Comparison of ENCODE assay signal across 9 mouse cellular contexts in the genomic region with DNA sequence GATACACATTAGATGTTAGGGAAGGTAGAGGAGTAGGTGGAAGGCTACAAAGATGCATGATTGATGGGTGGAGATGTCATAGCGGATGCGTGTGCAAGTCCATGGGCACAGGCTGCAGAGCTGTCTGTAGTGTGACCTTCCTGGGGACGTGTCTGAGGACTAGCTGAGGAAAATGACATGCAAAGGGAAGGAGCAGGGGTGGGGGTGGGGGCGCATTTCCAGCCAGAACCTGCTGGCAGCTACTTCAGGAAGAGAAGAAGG. TPM values are rescaled to one million over a fixed set of nuclear protein-coding genes. Genes with fewer than 3 reads are reported as not detected.
DNase-seq lines count a peak whose midpoint lies in the region; ATAC-seq lines count a peak whose summit lies in the region.
"Had no signal": no experiment of that assay in that cellular context is flagged by ENCODE, and none has a peak within 500 bp of the region (broad histone marks: within the 10 kb centered on the region; RNA-seq: fewer than 3 reads in every experiment).

No protein-coding gene starts in this region.

- peaks cover 7% of the 10 kb centered on the region for H3K27me3 ChIP-seq in lung, embryonic 16.5 days (ENCODE audit: control insufficient read depth, insufficient read depth, low read depth, low read length)
- peaks cover 12% of the 10 kb centered on the region for H3K27me3 ChIP-seq in forebrain, embryonic 15.5 days
- peaks cover 12% of the 10 kb centered on the region for H3K27me3 ChIP-seq in limb, embryonic 10.5 days (ENCODE audit: low read depth, poor library complexity, severe bottlenecking)
- peaks cover 10% of the 10 kb centered on the region for H3K27me3 ChIP-seq in neural tube, embryonic 15.5 days (replicated peaks)

- H3K36me3 ChIP-seq in lung, embryonic 16.5 days (ENCODE audit: control insufficient read depth, insufficient read depth, low read length), result peaks cover 14% of the 10 kb centered on the region
- peaks cover 20% of the 10 kb centered on the region for H3K36me3 ChIP-seq in forebrain, embryonic 15.5 days
- H3K36me3 ChIP-seq in limb, embryonic 10.5 days, result peaks cover 32% of the 10 kb centered on the region
- H3K36me3 ChIP-seq in neural tube, embryonic 15.5 days, result peaks cover 20% of the 10 kb centered on the region

- no peak overlapping the region for H3K4me3 ChIP-seq in lung, embryonic 16.5 days (ENCODE audit: low read length)
- peak overlapping the region; percentile 18; the same call in 1 of the 2 replicates for H3K4me3 ChIP-seq in forebrain, embryonic 15.5 days
- H3K4me3 ChIP-seq in limb, embryonic 10.5 days, result no peak overlapping the region; the same call in 1 of the 2 replicates
- no peak overlapping the region for H3K4me3 ChIP-seq in neural tube, embryonic 15.5 days (replicated peaks)
- H3K4me3 ChIP-seq: liver, embryonic 15.5 days had no signal

- H3K4me2 ChIP-seq in lung, embryonic 16.5 days (ENCODE audit: low read depth, low read length), result no peak overlapping the region
- H3K4me2 ChIP-seq in forebrain, embryonic 15.5 days (replicated peaks), result peak overlapping the region; percentile 37
- peak overlapping the region; percentile 51 for H3K4me2 ChIP-seq in neural tube, embryonic 15.5 days
- H3K4me2 ChIP-seq: liver, embryonic 15.5 days had no signal

- no peaks in the 10 kb centered on the region for H3K9me3 ChIP-seq in lung, embryonic 16.5 days (ENCODE audit: control insufficient read depth, low read length)
- no peaks in the 10 kb centered on the region for H3K9me3 ChIP-seq in forebrain, embryonic 15.5 days
- H3K9me3 ChIP-seq in limb, embryonic 10.5 days (replicated peaks), result no peaks in the 10 kb centered on the region
- H3K9me3 ChIP-seq in neural tube, embryonic 15.5 days (replicated peaks), result no peaks in the 10 kb centered on the region
- H3K9me3 ChIP-seq: liver, embryonic 15.5 days had no signal

- H3K4me1 ChIP-seq in lung, embryonic 16.5 days (replicated peaks; ENCODE audit: control insufficient read depth, insufficient read depth, low read length), result no peaks in the 10 kb centered on the region; the same call in 1 of the 2 replicates
- H3K4me1 ChIP-seq in forebrain, embryonic 15.5 days, result peaks cover 14% of the 10 kb centered on the region
- peaks cover 40% of the 10 kb centered on the region for H3K4me1 ChIP-seq in limb, embryonic 10.5 days
- H3K4me1 ChIP-seq in neural tube, embryonic 15.5 days, result peaks cover 33% of the 10 kb centered on the region

- H3K27ac ChIP-seq in lung, embryonic 16.5 days (ENCODE audit: low read length), result no peak overlapping the region
- no peak overlapping the region; the same call in 1 of the 2 replicates for H3K27ac ChIP-seq in forebrain, embryonic 15.5 days (replicated peaks)
- peak overlapping the region; percentile 76; the same call in 1 of the 2 replicates for H3K27ac ChIP-seq in limb, embryonic 10.5 days
- H3K27ac ChIP-seq in neural tube, embryonic 15.5 days (replicated peaks), result no peak overlapping the region
- H3K27ac ChIP-seq: liver, embryonic 15.5 days had no signal

- no peak for DNase-seq in lung, postnatal 25 days (ENCODE audit: low spot score)
- no peak for DNase-seq in limb, embryonic 10.5 days (ENCODE audit: low spot score)
- DNase-seq in embryo, embryonic 10 days (ENCODE audit: low spot score), result no peak
- no peak for DNase-seq in thymus, postnatal 4 days
- no peak for DNase-seq in adrenal gland, adult 8-10 months

- WGBS in lung, embryonic 16.5 days, result 53% methylated on average over 4 of the region's 4 CpGs
- WGBS in forebrain, embryonic 15.5 days, result 61% methylated on average over 4 of the region's 4 CpGs
- 67% methylated on average over 4 of the region's 4 CpGs for WGBS in limb, embryonic 10.5 days
- 56% methylated on average over 4 of the region's 4 CpGs for WGBS in neural tube, embryonic 15.5 days

- peak; percentile 29 for ATAC-seq in lung, embryonic 16.5 days (ENCODE audit: low read depth)
- peak; percentile 55; the same call in 1 of the 2 replicates for ATAC-seq in forebrain, embryonic 15.5 days (replicated peaks)
- ATAC-seq in neural tube, embryonic 15.5 days (ENCODE audit: low FRiP score), result peak; percentile 39; the same call in 1 of the 2 replicates

- no peak overlapping the region for H3K9ac ChIP-seq in lung, embryonic 16.5 days (ENCODE audit: low read length)
- H3K9ac ChIP-seq in forebrain, embryonic 15.5 days (replicated peaks), result no peak overlapping the region
- H3K9ac ChIP-seq in neural tube, embryonic 15.5 days (replicated peaks), result no peak overlapping the region
- H3K9ac ChIP-seq: liver, embryonic 15.5 days had no signal

RNA-seq across cellular contexts. Expression of a gene that starts 16.3 kb away (rescaled TPM):
- polyA plus RNA-seq in lung, embryonic 16.5 days (2015; fragmentation: Nextera tagmentation; extraction: Ambion mirVana), result 263 and 274 TPM in 2 replicates
- 395 and 412 TPM in 2 replicates for polyA plus RNA-seq in forebrain, embryonic 15.5 days (2015; fragmentation: Nextera tagmentation; extraction: Ambion mirVana)
- 355 and 359 TPM in 2 replicates for polyA plus RNA-seq in limb, embryonic 10.5 days (2016; fragmentation: Nextera tagmentation; extraction: Ambion mirVana)
- polyA plus RNA-seq in neural tube, embryonic 15.5 days (2015; fragmentation: Nextera tagmentation; extraction: Ambion mirVana), result 413 and 414 TPM in 2 replicates
- 100 to 1,000 TPM; 215 to 262 (median 251) TPM for total RNA-seq in adrenal gland, adult 8-10 months (2022)

RNA-seq across cellular contexts. Expression of a gene that starts 28.9 kb away (rescaled TPM):
- polyA plus RNA-seq in lung, embryonic 16.5 days (2015; fragmentation: Nextera tagmentation; extraction: Ambion mirVana), result 240 and 270 TPM in 2 replicates
- polyA plus RNA-seq in forebrain, embryonic 15.5 days (2015; fragmentation: Nextera tagmentation; extraction: Ambion mirVana), result 100 and 115 TPM in 2 replicates
- 148 and 152 TPM in 2 replicates for polyA plus RNA-seq in limb, embryonic 10.5 days (2016; fragmentation: Nextera tagmentation; extraction: Ambion mirVana)
- polyA plus RNA-seq in neural tube, embryonic 15.5 days (2015; fragmentation: Nextera tagmentation; extraction: Ambion mirVana), result 97.0 and 207 TPM in 2 replicates
- total RNA-seq in adrenal gland, adult 8-10 months (2022), result 100 to 1,000 TPM; 276 to 340 (median 329) TPM

RNA-seq across cellular contexts. Expression of a gene that starts 44.3 kb away (rescaled TPM):
- polyA plus RNA-seq in lung, embryonic 16.5 days (2015; fragmentation: Nextera tagmentation; extraction: Ambion mirVana), result 28.2 and 33.9 TPM in 2 replicates
- 69.9 and 72.2 TPM in 2 replicates for polyA plus RNA-seq in forebrain, embryonic 15.5 days (2015; fragmentation: Nextera tagmentation; extraction: Ambion mirVana)
- polyA plus RNA-seq in limb, embryonic 10.5 days (2016; fragmentation: Nextera tagmentation; extraction: Ambion mirVana), result 38.7 and 38.8 TPM in 2 replicates
- polyA plus RNA-seq in neural tube, embryonic 15.5 days (2015; fragmentation: Nextera tagmentation; extraction: Ambion mirVana), result 77.4 and 77.6 TPM in 2 replicates
- 100 to 1,000 TPM; 228 to 370 (median 267) TPM for total RNA-seq in adrenal gland, adult 8-10 months (2022)
